Mouse (Mus musculus) T-helper 1 cell (primary cell): ENCODE data around the gene Msi2.

Experiments used
- in situ Hi-C: fragments of 300-600 bp; cut with MboI, MseI; formaldehyde crosslinking; loops from one replicate; pipeline ENCODE4 v1.15.1; 2025; ENCODE audit warnings: high pct_unique_total_duplicates

Msi2 gene

GRCm38 (mm10) chr11:88592099-88592498 is 126.2 kb downstream of the Msi2 start:
- in situ Hi-C loops, result no loop called here

- in situ Hi-C loops, result no loop called here
These were observed 127.7 kb downstream of the Msi2 start for GRCm38 (mm10) chr11:88590647-88591046.

GRCm38 (mm10) chr11:88589641-88590040 is 128.7 kb downstream of the Msi2 start:
- in situ Hi-C loops, result no loop called here

GRCm38 (mm10) chr11:88588688-88589210 is 129.6 kb downstream of the Msi2 start:
- in situ Hi-C loops, result no loop called here

- in situ Hi-C loops, result no loop called here
These were observed 130.6 kb downstream of the Msi2 start for GRCm38 (mm10) chr11:88587710-88588109.

GRCm38 (mm10) chr11:88585880-88586279 is 132.4 kb downstream of the Msi2 start:
- in situ Hi-C loops, result no loop called here

- in situ Hi-C loops, result no loop called here
These were observed 133.1 kb downstream of the Msi2 start for GRCm38 (mm10) chr11:88585171-88585632.

GRCm38 (mm10) chr11:88583866-88584265 is 134.4 kb downstream of the Msi2 start:
- in situ Hi-C loops, result no loop called here

- in situ Hi-C loops, result no loop called here
These were observed 135.0 kb downstream of the Msi2 start for GRCm38 (mm10) chr11:88583259-88583833.

GRCm38 (mm10) chr11:88582781-88583180 is 135.5 kb downstream of the Msi2 start:
- in situ Hi-C loops, result no loop called here

GRCm38 (mm10) chr11:88582021-88582707 is 136.1 kb downstream of the Msi2 start:
- in situ Hi-C loops, result no loop called here

GRCm38 (mm10) chr11:88581375-88581774 is 136.9 kb downstream of the Msi2 start:
- in situ Hi-C loops, result no loop called here

- in situ Hi-C loops, result no loop called here
These were observed 139.6 kb downstream of the Msi2 start for GRCm38 (mm10) chr11:88578700-88579099.

- in situ Hi-C loops, result no loop called here
These were observed 141.2 kb downstream of the Msi2 start for GRCm38 (mm10) chr11:88577076-88577475.

GRCm38 (mm10) chr11:88576233-88576998 is 141.9 kb downstream of the Msi2 start:
- in situ Hi-C loops, result no loop called here

- in situ Hi-C loops, result no loop called here
These were observed 143.5 kb downstream of the Msi2 start for GRCm38 (mm10) chr11:88574575-88575360.

- in situ Hi-C loops, result no loop called here
These were observed 145.3 kb downstream of the Msi2 start for GRCm38 (mm10) chr11:88573013-88573412.

- in situ Hi-C loops, result no loop called here
These were observed 145.9 kb downstream of the Msi2 start for GRCm38 (mm10) chr11:88572461-88572860.

- in situ Hi-C loops, result no loop called here
These were observed 147.6 kb downstream of the Msi2 start for GRCm38 (mm10) chr11:88570715-88571202.

- in situ Hi-C loops, result no loop called here
These were observed 151.4 kb downstream of the Msi2 start for GRCm38 (mm10) chr11:88566613-88567606.
